Mouse (Mus musculus): ENCODE results near the gene Clec16a. TPM values are rescaled to one million over a fixed set of nuclear protein-coding genes. Genes with fewer than 3 reads are reported as not detected.
A peak's percentile ranks its signal among the peaks of the same experiment; 100 is the strongest.

Clec16a gene
- polyA plus RNA-seq, 1 experiment from 2014 or later, result 40.6 TPM

DNA sequence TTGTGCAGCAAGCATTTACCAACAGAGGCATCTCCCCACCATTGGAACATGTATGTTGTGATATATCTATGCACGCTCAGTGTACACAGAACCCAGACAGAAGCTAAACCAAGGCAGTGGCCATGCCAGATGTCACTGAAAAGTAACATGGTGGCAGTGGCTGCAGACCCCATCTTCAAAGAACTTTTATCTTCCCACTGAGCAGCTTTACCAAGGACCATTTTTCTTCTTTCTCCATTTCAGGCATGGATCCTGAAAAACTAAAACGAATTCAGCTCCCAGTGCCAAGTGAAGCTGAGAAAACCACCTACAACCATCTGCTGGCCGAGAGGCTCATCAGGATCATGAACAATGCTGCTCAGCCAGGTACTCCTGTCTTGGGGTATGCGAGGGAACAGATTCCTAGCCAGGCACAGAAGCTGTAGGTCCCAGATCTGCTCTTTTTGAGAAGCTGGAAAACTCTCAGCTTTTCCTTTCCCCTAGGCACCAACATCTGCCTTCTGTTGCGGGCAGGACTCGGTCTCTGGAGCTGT, 82.1 kb downstream of the Clec16a start:
- Histone ChIP-seq H3K36me3 (peaks cover 38% of the 10 kb centered on the region), H3K27me3 (no peaks in the 10 kb centered on the region), H3K9me3 (no peaks in the 10 kb centered on the region), H3K27ac (no peak overlapping the region), H3K4me2 (no peak overlapping the region), H3K4me3 (replicated peaks) (no peak overlapping the region), H3K4me1 (replicated peaks) (no peaks in the 10 kb centered on the region), H3K9ac (replicated peaks) (no peak overlapping the region)
- WGBS, result 91% methylated on average over 6 of the region's 6 CpGs
- no peak for ATAC-seq (ENCODE audit: insufficient number of reproducible peaks, insufficient read depth, low FRiP score, low TSS enrichment, low read depth)

DNA sequence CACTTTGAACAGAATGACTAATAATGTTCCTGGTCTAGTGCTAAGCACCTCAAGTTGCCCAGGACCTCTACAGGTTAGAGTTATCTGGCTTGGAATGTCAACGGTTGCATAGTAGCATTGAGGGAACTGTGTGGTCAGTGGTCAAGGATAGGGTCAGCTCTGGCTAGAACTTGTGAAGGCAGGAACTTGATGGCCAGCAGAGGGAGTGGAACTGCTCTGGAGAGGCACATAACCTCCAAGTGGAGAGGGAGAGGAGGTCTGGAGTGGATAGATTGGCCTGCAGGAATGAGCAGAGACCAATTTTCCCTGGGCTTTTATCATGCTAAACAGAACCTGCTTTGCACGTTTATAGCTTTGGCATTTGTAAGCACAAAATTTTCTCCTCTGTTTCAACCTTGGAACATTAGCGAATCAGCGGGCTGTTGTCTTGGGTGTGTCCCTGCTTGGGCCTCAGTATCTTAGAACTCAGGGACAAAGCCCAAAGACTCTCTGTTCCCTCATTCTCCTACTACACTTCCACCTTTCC, 83.0 kb downstream of the Clec16a start:
- ATAC-seq (ENCODE audit: insufficient number of reproducible peaks, insufficient read depth, low FRiP score, low TSS enrichment, low read depth), result no peak
- Histone ChIP-seq H3K9me3 (no peaks in the 10 kb centered on the region), H3K9ac (replicated peaks) (no peak overlapping the region), H3K36me3 (peaks cover 38% of the 10 kb centered on the region), H3K4me3 (replicated peaks) (no peak overlapping the region), H3K4me1 (replicated peaks) (no peaks in the 10 kb centered on the region), H3K4me2 (no peak overlapping the region), H3K27me3 (no peaks in the 10 kb centered on the region), H3K27ac (no peak overlapping the region)
- WGBS, result 88% methylated on average over 4 of the region's 4 CpGs

DNA sequence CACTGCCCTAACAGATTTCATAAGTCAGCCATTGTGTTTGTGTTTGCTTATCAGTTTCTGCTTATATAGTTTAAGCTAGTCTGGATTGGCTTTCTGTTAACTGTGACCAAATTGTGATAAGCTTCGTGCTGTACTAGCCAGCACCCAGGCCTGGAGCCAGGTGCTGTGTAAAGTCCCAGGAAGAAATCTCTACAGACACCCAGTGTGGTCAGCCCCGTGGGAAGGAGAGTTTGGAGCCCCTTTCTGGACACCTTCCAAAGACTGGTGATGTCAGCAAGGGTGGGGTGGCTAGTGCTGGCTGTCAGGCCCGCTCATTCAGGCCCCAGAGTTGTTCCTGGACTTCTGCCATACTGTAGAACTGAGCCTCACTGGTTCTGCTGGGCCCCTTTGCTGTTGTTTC, 83.8 kb downstream of the Clec16a start:
- Histone ChIP-seq H3K4me2 (no peak overlapping the region), H3K4me3 (replicated peaks) (no peak overlapping the region), H3K27ac (no peak overlapping the region), H3K4me1 (replicated peaks) (peaks cover 3% of the 10 kb centered on the region), H3K9ac (replicated peaks) (no peak overlapping the region), H3K9me3 (no peaks in the 10 kb centered on the region), H3K27me3 (no peaks in the 10 kb centered on the region), H3K36me3 (peaks cover 38% of the 10 kb centered on the region)
- WGBS, result 86% methylated on average over 3 of the region's 3 CpGs
- no peak for ATAC-seq (ENCODE audit: insufficient number of reproducible peaks, insufficient read depth, low FRiP score, low TSS enrichment, low read depth)

DNA sequence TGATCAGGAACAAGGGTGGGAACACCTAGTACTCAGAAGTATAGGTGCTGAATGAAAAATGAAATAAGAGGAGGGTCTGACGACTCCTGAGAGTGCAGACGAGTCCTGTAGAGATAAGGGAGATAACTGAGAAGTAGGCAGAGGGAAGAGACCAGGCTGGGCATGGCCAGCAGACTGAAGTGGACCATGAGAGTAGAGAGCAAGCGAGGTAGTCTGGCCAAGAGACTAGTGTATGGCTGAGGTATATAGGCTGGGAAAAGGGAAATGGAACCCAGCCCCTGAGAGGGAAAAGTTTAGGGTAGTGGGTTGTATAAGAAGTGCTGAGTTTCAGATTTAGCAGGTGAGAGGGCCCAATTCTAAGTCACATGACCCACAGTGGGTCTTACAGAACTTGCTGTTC, 84.2 kb downstream of the Clec16a start:
- Histone ChIP-seq H3K4me1 (replicated peaks) (peaks cover 7% of the 10 kb centered on the region), H3K36me3 (peaks cover 38% of the 10 kb centered on the region), H3K9me3 (no peaks in the 10 kb centered on the region), H3K9ac (replicated peaks) (no peak overlapping the region), H3K27ac (no peak overlapping the region), H3K4me3 (replicated peaks) (no peak overlapping the region), H3K27me3 (no peaks in the 10 kb centered on the region), H3K4me2 (no peak overlapping the region)
- ATAC-seq (ENCODE audit: insufficient number of reproducible peaks, insufficient read depth, low FRiP score, low TSS enrichment, low read depth), result no peak; the same call in 1 of the 2 replicates
- 73% methylated on average over 3 of the region's 3 CpGs for WGBS

DNA sequence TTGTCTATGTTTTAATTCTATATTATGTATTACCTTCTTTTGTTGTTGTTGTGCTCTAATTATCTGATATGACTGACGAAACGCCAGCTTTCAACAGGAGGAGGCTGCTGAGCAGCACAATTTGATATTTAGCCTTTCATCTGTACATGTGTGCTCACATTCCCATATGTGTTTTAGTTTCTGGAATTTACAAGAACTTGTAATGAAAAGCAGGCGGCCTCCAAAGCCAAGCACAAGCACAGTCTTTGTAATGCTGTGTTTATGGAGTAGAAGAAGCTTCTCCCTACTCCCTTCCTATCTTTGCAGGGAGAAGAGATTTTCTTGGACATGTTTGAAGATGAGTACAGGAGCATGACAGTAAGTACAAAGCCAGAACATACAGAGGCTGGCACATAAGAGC, 89.8 kb downstream of the Clec16a start:
- H3K9me3 ChIP-seq, result no peaks in the 10 kb centered on the region
- H3K27ac ChIP-seq, result peak overlapping the region; percentile 92
- H3K4me1 ChIP-seq (replicated peaks), result peaks cover 37% of the 10 kb centered on the region
- no peaks in the 10 kb centered on the region for H3K27me3 ChIP-seq
- 25% methylated on average over 3 of the region's 3 CpGs for WGBS
- no peak for ATAC-seq (ENCODE audit: insufficient number of reproducible peaks, insufficient read depth, low FRiP score, low TSS enrichment, low read depth)
- H3K9ac ChIP-seq (replicated peaks), result no peak overlapping the region
- no peak overlapping the region for H3K4me3 ChIP-seq (replicated peaks)
- peaks cover 10% of the 10 kb centered on the region for H3K36me3 ChIP-seq
- H3K4me2 ChIP-seq, result no peak overlapping the region

DNA sequence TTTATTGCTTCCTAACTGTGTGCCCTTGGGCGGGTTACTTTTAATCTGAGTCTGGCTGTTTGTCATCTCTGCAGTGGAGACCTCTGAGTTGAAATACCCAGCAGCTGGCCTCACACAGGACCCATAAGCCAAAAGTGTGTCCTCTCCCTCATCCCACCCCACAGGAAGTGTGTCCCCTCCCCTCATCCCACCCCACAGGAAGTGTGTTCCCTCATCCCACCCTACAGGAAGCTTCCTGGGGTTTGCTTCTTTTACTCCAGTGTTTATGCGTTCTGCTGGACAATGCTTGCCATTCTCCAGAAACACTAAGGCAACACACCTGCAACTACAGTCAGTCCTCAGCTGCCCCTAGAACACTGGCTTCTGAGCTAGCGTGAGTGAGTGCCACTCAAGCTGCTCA, 92.8 kb downstream of the Clec16a start:
- Histone ChIP-seq H3K4me2 (no peak overlapping the region), H3K9me3 (no peaks in the 10 kb centered on the region), H3K36me3 (no peaks in the 10 kb centered on the region), H3K9ac (replicated peaks) (no peak overlapping the region), H3K4me1 (replicated peaks) (peaks cover 40% of the 10 kb centered on the region), H3K27ac (peak overlapping the region; percentile 62; the same call in 1 of the 2 replicates), H3K27me3 (no peaks in the 10 kb centered on the region), H3K4me3 (replicated peaks) (no peak overlapping the region)
- WGBS, result 37% methylated on average over 3 of the region's 3 CpGs
- ATAC-seq (ENCODE audit: insufficient number of reproducible peaks, insufficient read depth, low FRiP score, low TSS enrichment, low read depth), result no peak

DNA sequence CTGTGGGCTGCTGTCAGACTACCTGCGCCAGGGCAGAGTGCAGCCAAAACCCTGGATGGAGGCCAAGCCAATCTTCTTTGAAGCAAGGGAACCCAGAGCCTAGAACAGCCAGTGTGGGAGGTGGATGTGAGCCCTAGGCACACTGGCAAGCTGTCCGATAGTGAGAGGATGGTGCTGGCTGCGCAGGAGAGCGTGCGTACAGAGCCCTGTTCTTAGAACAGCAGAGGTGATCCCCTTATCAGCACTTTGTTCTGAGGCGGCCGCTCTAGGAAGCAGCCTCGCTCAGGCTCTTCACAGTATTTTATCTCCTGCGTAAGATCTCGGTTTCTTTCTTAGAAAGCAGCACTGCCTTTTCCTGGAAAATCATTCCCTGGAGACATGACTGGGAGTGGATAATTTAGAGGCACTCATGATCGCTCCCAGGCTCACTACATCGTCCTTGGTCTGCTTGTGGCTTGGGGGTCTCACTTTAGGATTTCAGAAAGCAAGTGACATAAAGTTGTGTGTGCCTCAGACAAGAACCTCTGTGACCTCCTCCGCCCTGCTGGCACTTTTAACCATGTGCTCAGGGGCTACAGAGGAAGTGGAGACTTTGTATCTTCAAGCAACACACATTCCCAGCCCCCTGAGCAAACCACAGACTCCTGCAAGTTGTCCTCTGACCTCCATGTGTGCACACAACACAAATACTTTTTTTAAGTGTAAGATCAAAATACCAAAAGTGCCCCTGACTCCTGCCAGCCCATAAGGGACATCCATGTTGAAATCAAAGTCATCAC, 94.2 kb downstream of the Clec16a start:
- H3K4me1 ChIP-seq (replicated peaks), result peaks cover 33% of the 10 kb centered on the region
- no peak overlapping the region for H3K27ac ChIP-seq
- WGBS, result 85% methylated on average over 13 of the region's 13 CpGs
- H3K9me3 ChIP-seq, result no peaks in the 10 kb centered on the region
- H3K27me3 ChIP-seq, result no peaks in the 10 kb centered on the region
- H3K9ac ChIP-seq (replicated peaks), result no peak overlapping the region
- H3K36me3 ChIP-seq, result no peaks in the 10 kb centered on the region
- ATAC-seq (ENCODE audit: insufficient number of reproducible peaks, insufficient read depth, low FRiP score, low TSS enrichment, low read depth), result no peak
- H3K4me3 ChIP-seq (replicated peaks), result no peak overlapping the region
- H3K4me2 ChIP-seq, result no peak overlapping the region

DNA sequence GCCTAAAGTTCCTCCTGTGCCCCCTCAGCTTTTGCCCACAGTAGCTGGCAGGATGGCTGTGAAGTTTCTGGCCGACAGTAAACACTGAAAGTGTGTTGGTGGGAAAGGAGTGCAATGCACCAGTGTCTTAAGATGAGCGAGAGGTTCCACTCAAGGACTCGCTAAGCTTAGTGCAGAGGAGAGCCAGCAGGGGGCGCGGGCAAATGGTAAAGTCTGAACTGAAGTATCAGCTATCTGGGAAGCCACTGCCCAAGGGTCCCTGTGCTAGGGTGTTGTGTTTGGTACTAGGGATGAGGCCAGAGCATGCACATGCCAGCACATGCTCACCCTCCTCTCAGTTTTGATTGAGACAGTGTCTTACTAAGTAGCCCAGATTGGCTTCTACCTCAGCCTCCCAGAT, 94.9 kb downstream of the Clec16a start:
- Histone ChIP-seq H3K9ac (replicated peaks) (no peak overlapping the region), H3K27me3 (no peaks in the 10 kb centered on the region), H3K4me2 (no peak overlapping the region), H3K36me3 (no peaks in the 10 kb centered on the region), H3K4me1 (replicated peaks) (peaks cover 26% of the 10 kb centered on the region), H3K4me3 (replicated peaks) (no peak overlapping the region), H3K27ac (no peak overlapping the region), H3K9me3 (no peaks in the 10 kb centered on the region)
- no peak for ATAC-seq (ENCODE audit: insufficient number of reproducible peaks, insufficient read depth, low FRiP score, low TSS enrichment, low read depth)
- WGBS, result 3% methylated on average over 5 of the region's 5 CpGs

DNA sequence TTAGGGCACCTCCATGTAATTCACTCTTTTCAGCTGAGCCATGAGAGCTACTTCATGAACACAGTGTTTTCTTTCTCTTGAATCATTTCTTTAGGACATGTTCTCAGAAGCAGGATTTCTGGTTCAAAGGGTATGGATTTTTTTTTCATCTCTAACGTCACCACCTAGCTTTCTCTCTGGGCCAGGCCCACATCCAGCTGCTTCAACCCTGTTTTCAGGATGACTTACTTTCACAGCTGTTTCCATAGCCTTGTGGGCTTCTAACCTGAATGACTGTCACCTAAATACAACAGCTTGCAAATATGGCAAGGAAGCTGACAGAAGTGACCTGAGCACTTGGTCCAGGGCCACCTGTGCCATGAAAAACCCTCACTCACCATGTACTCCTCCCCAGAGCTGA, 96.0 kb downstream of the Clec16a start:
- Histone ChIP-seq H3K4me1 (replicated peaks) (peaks cover 22% of the 10 kb centered on the region), H3K36me3 (no peaks in the 10 kb centered on the region), H3K9me3 (no peaks in the 10 kb centered on the region), H3K4me3 (replicated peaks) (no peak overlapping the region), H3K9ac (replicated peaks) (no peak overlapping the region), H3K4me2 (no peak overlapping the region), H3K27me3 (no peaks in the 10 kb centered on the region), H3K27ac (no peak overlapping the region)
- ATAC-seq (ENCODE audit: insufficient number of reproducible peaks, insufficient read depth, low FRiP score, low TSS enrichment, low read depth), result no peak
- 66% methylated on average over 1 of the region's 1 CpGs for WGBS

DNA sequence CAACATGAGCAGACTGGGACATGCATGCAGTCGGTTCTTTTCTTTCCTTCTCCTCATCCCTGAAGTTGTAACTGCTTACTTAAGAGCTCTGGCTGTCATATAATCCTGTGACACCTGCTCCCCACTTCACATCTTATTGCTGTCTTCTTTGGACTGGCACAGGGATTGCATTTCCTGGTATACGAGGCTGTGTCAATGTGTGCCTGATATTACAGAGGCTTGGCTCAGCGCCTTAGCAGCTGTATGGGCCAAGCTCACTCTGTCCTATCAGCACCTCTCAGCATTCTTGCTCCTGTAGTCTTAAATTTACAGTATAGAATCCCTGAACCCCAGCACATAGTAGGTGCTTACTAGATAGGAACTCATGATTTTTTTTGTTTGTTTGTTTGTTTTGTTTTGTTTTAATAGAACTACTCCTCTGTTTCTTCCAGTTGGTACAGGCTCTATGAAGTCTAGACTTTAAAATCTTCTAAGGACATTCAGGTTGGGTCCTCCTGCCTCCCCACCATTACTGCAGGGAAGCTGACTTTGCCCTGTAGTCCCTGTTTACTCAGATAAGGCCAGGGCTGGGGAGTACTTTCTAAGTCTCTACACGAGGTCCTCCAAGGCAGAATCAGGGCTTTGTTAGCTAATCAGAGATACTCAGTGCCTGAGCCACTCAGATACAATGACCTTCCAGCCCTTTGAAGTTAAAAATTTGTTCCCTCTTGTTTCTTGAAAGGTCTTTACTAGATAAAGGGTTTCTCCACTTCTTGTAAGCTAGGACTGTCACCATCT, 97.9 kb downstream of the Clec16a start:
- WGBS, result 50% methylated on average over 4 of the region's 4 CpGs
- Histone ChIP-seq H3K4me1 (replicated peaks) (peaks cover 14% of the 10 kb centered on the region), H3K36me3 (no peaks in the 10 kb centered on the region), H3K27ac (no peak overlapping the region), H3K4me3 (replicated peaks) (no peak overlapping the region), H3K9ac (replicated peaks) (no peak overlapping the region), H3K9me3 (no peaks in the 10 kb centered on the region), H3K4me2 (no peak overlapping the region), H3K27me3 (no peaks in the 10 kb centered on the region)
- no peak for ATAC-seq (ENCODE audit: insufficient number of reproducible peaks, insufficient read depth, low FRiP score, low TSS enrichment, low read depth)

DNA sequence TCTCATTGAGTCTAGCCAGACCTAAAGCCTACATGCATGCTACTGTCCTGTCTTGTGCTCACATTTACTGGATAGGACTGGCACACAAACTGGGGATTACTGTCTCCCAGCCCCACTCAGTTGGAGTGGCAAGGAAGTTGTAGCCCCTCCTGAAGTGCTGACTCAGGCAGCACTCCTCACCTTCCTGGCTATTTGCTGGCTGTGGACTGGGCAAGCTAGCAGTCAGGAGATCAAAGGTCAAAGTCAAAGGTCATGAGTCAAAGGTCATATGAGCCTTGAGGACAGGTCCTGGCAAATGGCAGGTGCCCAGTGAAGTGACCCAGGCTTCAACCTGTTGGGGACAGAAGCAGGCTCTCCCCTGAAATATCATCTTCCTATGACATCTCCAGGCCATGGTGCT, 99.1 kb downstream of the Clec16a start:
- H3K9me3 ChIP-seq, result no peaks in the 10 kb centered on the region
- no peak overlapping the region for H3K9ac ChIP-seq (replicated peaks)
- H3K4me2 ChIP-seq, result no peak overlapping the region
- H3K36me3 ChIP-seq, result no peaks in the 10 kb centered on the region
- peaks cover 6% of the 10 kb centered on the region for H3K4me1 ChIP-seq (replicated peaks)
- no peak overlapping the region for H3K27ac ChIP-seq
- no peaks in the 10 kb centered on the region for H3K27me3 ChIP-seq
- H3K4me3 ChIP-seq (replicated peaks), result no peak overlapping the region
- no peak for ATAC-seq (ENCODE audit: insufficient number of reproducible peaks, insufficient read depth, low FRiP score, low TSS enrichment, low read depth)

Data from limb, embryonic 12.5 days (tissue).